Mouse (Mus musculus): ENCODE data around the gene Usp22.

GRCm38 (mm10) chr11:61176321-61176720 lies 1.5 kb upstream of the Usp22 start:
- TF ChIP-seq CTCF (IDR thresholded peaks at IDR 0.05; ENCODE audit: low read depth) (no peak), EP300 (IDR thresholded peaks at IDR 0.05; ENCODE audit: low read depth) (no peak)

All from heart, postnatal 0 days (tissue).